Mouse (Mus musculus): ENCODE results near the gene Sae1. TPM values are rescaled to one million over a fixed set of nuclear protein-coding genes. Genes with fewer than 3 reads are reported as not detected.
A peak's percentile ranks its signal among the peaks of the same experiment; 100 is the strongest.

The Sae1 gene
- polyA plus RNA-seq, 2 experiments: 55.6 to 89.3 TPM

GRCm38 (mm10) chr7:16373719-16374118 lies 13.9 kb downstream of the Sae1 start:
- H3K4me2 ChIP-seq (ENCODE audit: low read depth): no peak overlapping the region
- ATAC-seq (ENCODE audit: insufficient read depth) (no peak), DNase-seq (ENCODE audit: low read depth in 3 of 3, low spot score in 3 of 3) (no peak)
- H3K36me3 ChIP-seq (replicated peaks; ENCODE audit: control insufficient read depth, insufficient read depth, low read depth): peaks cover 81% of the 10 kb centered on the region
- no peak overlapping the region for H3K9ac ChIP-seq (replicated peaks)
- no peak overlapping the region for H3K4me3 ChIP-seq (ENCODE audit: insufficient read depth in 1 of 2, low read depth in 2 of 2, low read length in 2 of 2)
- TF ChIP-seq CTCF (IDR thresholded peaks at IDR 0.05; ENCODE audit: low read depth): peak; percentile 45; the same call in 1 of the 2 replicates
- TF ChIP-seq EP300 (IDR thresholded peaks at IDR 0.05; ENCODE audit: low read depth): no peak
- no peak overlapping the region for H3K27ac ChIP-seq
- H3K9me3 ChIP-seq (ENCODE audit: control insufficient read depth, low read length): no peaks in the 10 kb centered on the region
- no peaks in the 10 kb centered on the region; a peak in 1 of 4 replicates for H3K4me1 ChIP-seq (replicated peaks; ENCODE audit: control insufficient read depth in 2 of 2, insufficient read depth in 2 of 2, low read length in 1 of 2)
- WGBS (ENCODE audit: insufficient replicate concordance): 54% methylated on average over 2 of the region's 2 CpGs
- H3K27me3 ChIP-seq (ENCODE audit: control insufficient read depth, insufficient read depth, low read length): no peaks in the 10 kb centered on the region

- no peak overlapping the region for H3K9ac ChIP-seq (replicated peaks)
- no peak overlapping the region for H3K4me2 ChIP-seq (ENCODE audit: low read depth)
- H3K9me3 ChIP-seq (ENCODE audit: control insufficient read depth, low read length): no peaks in the 10 kb centered on the region
- DNase-seq (ENCODE audit: low read depth in 3 of 3, low spot score in 3 of 3) (no peak), ATAC-seq (ENCODE audit: insufficient read depth) (no peak)
- H3K27ac ChIP-seq: no peak overlapping the region
- H3K4me1 ChIP-seq (replicated peaks; ENCODE audit: control insufficient read depth in 2 of 2, insufficient read depth in 2 of 2, low read length in 1 of 2): no peaks in the 10 kb centered on the region; a peak in 1 of 4 replicates
- peaks cover 82% of the 10 kb centered on the region for H3K36me3 ChIP-seq (replicated peaks; ENCODE audit: control insufficient read depth, insufficient read depth, low read depth)
- no peaks in the 10 kb centered on the region for H3K27me3 ChIP-seq (ENCODE audit: control insufficient read depth, insufficient read depth, low read length)
- no peak for TF ChIP-seq EP300 (IDR thresholded peaks at IDR 0.05; ENCODE audit: low read depth)
- TF ChIP-seq CTCF (IDR thresholded peaks at IDR 0.05; ENCODE audit: low read depth): no peak
- no peak overlapping the region for H3K4me3 ChIP-seq (ENCODE audit: insufficient read depth in 1 of 2, low read depth in 2 of 2, low read length in 2 of 2)
- 51% methylated on average over 2 of the region's 2 CpGs for WGBS (ENCODE audit: insufficient replicate concordance)
Measured at GRCm38 (mm10) chr7:16370596-16370995, 17.0 kb downstream of the Sae1 start.

- H3K27ac ChIP-seq: no peak overlapping the region
- H3K27me3 ChIP-seq (ENCODE audit: control insufficient read depth, insufficient read depth, low read length): no peaks in the 10 kb centered on the region
- 86% methylated on average over 2 of the region's 2 CpGs for WGBS (ENCODE audit: insufficient replicate concordance)
- H3K4me3 ChIP-seq (ENCODE audit: insufficient read depth in 1 of 2, low read depth in 2 of 2, low read length in 2 of 2): no peak overlapping the region
- H3K36me3 ChIP-seq (replicated peaks; ENCODE audit: control insufficient read depth, insufficient read depth, low read depth): peaks cover 80% of the 10 kb centered on the region
- H3K4me1 ChIP-seq (replicated peaks; ENCODE audit: control insufficient read depth in 2 of 2, insufficient read depth in 2 of 2, low read length in 1 of 2): peaks cover 0 to 5% of the 10 kb centered on the region in 2 experiments; a peak in 2 of 4 replicates
- DNase-seq (ENCODE audit: low read depth in 3 of 3, low spot score in 3 of 3): no peak
- no peak for TF ChIP-seq EP300 (IDR thresholded peaks at IDR 0.05; ENCODE audit: low read depth)
- TF ChIP-seq CTCF (IDR thresholded peaks at IDR 0.05; ENCODE audit: low read depth): no peak
- no peak overlapping the region for H3K4me2 ChIP-seq (ENCODE audit: low read depth)
- no peaks in the 10 kb centered on the region for H3K9me3 ChIP-seq (ENCODE audit: control insufficient read depth, low read length)
- ATAC-seq (ENCODE audit: insufficient read depth): no peak
- H3K9ac ChIP-seq (replicated peaks): no peak overlapping the region
Measured at GRCm38 (mm10) chr7:16368835-16369234, 18.8 kb downstream of the Sae1 start.

- peaks cover 72% of the 10 kb centered on the region for H3K36me3 ChIP-seq (replicated peaks; ENCODE audit: control insufficient read depth, insufficient read depth, low read depth)
- TF ChIP-seq CTCF (IDR thresholded peaks at IDR 0.05; ENCODE audit: low read depth) (no peak), EP300 (IDR thresholded peaks at IDR 0.05; ENCODE audit: low read depth) (no peak)
- H3K4me3 ChIP-seq (ENCODE audit: insufficient read depth in 1 of 2, low read depth in 2 of 2, low read length in 2 of 2): no peak overlapping the region
- WGBS (ENCODE audit: insufficient replicate concordance): 75% methylated on average over 4 of the region's 4 CpGs
- H3K9ac ChIP-seq (replicated peaks): no peak overlapping the region
- no peak for DNase-seq (ENCODE audit: low read depth in 3 of 3, low spot score in 3 of 3)
- H3K27ac ChIP-seq: no peak overlapping the region
- no peak for ATAC-seq (ENCODE audit: insufficient read depth)
- no peaks in the 10 kb centered on the region for H3K9me3 ChIP-seq (ENCODE audit: control insufficient read depth, low read length)
- H3K27me3 ChIP-seq (ENCODE audit: control insufficient read depth, insufficient read depth, low read length): no peaks in the 10 kb centered on the region
- H3K4me2 ChIP-seq (ENCODE audit: low read depth): no peak overlapping the region
- H3K4me1 ChIP-seq (replicated peaks; ENCODE audit: control insufficient read depth in 2 of 2, insufficient read depth in 2 of 2, low read length in 1 of 2): peaks cover 0 to 5% of the 10 kb centered on the region in 2 experiments; a peak in 2 of 4 replicates
Measured at GRCm38 (mm10) chr7:16366669-16367068, 20.9 kb downstream of the Sae1 start.

- no peak for ATAC-seq (ENCODE audit: insufficient read depth)
- no peak overlapping the region for H3K4me2 ChIP-seq (ENCODE audit: low read depth)
- H3K27me3 ChIP-seq (ENCODE audit: control insufficient read depth, insufficient read depth, low read length): no peaks in the 10 kb centered on the region
- TF ChIP-seq EP300 (IDR thresholded peaks at IDR 0.05; ENCODE audit: low read depth): no peak
- no peak for TF ChIP-seq CTCF (IDR thresholded peaks at IDR 0.05; ENCODE audit: low read depth)
- no peak overlapping the region for H3K27ac ChIP-seq
- peaks cover 0 to 5% of the 10 kb centered on the region in 2 experiments; a peak in 2 of 4 replicates for H3K4me1 ChIP-seq (replicated peaks; ENCODE audit: control insufficient read depth in 2 of 2, insufficient read depth in 2 of 2, low read length in 1 of 2)
- no peak for DNase-seq (ENCODE audit: low read depth in 3 of 3, low spot score in 3 of 3)
- no peak overlapping the region for H3K4me3 ChIP-seq (ENCODE audit: insufficient read depth in 1 of 2, low read depth in 2 of 2, low read length in 2 of 2)
- no peaks in the 10 kb centered on the region for H3K9me3 ChIP-seq (ENCODE audit: control insufficient read depth, low read length)
- peaks cover 72% of the 10 kb centered on the region for H3K36me3 ChIP-seq (replicated peaks; ENCODE audit: control insufficient read depth, insufficient read depth, low read depth)
- H3K9ac ChIP-seq (replicated peaks): no peak overlapping the region
- WGBS (ENCODE audit: insufficient replicate concordance): 80% methylated on average over 10 of the region's 10 CpGs
Measured at GRCm38 (mm10) chr7:16366133-16366646, 21.4 kb downstream of the Sae1 start.
